Mouse (Mus musculus): ENCODE results near the gene Cbr1.

DNA sequence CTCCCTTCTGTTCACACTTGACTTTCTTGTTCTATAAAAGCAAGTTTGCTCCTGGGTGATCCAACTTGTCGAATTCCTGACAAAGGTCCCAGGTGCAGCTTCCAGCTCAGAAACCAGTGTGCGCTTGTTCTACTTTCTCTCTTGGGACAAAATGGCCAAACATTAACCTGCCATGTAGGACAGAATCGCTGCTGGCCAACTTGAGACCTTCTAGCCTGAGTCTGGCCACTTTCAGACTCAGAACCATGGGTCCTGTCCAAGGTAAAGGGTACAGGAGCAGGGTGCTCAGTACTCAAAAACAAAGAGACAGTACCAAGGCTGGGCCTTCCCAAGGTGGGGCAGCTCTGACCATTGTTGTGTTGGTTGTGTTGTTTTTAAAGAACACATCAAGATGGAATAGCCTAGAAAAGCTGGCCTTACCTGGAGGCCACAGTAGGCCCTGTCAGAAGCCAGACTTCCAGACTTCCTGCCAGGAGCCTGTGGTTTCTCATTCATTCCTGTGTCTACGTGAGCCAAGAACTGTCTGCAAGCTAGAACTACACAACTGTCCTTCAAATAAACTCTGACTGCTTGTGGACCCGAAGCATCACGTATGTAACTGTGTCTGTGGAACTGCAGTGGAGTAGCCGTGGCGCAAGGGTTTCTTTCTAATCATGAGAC lies 27.2 kb upstream of the Cbr1 start:
- TF ChIP-seq CTCF (IDR thresholded peaks at IDR 0.05; ENCODE audit: low read depth) (no peak), EP300 (IDR thresholded peaks at IDR 0.05; ENCODE audit: low read depth) (no peak)
